Mouse (Mus musculus) thymus, adult 2 months (tissue): ENCODE measurements at regions not wholly inside any gene's neighbourhood (a gene's known extent, or its start where the extent isn't known, plus 50 kb on each side); places are given as distances from the start of the nearest gene placed in this dataset.
"Not testable (repeated sequence)": the region's sequence is repeated elsewhere in the genome, so short reads cannot be mapped to it uniquely, and the experiment has no call there.

Experiments used
- DNase-seq: peaks from one replicate; pipeline ENCODE4 v3.0.0; 2021
- H3K27ac ChIP-seq: fragments of 200-500 bp; 2 replicates; pipeline ENCODE4 v1.5.1; 2012; ENCODE audit warnings: low read length, control low read depth; ENCODE audit not compliant: control insufficient read depth, insufficient read depth
- H3K27me3 ChIP-seq: fragments of 200-500 bp; 2 replicates; pipeline ENCODE4 v1.6.1; 2012; ENCODE audit warnings: mild to moderate bottlenecking, low read length, moderate library complexity, mixed read lengths; ENCODE audit not compliant: control insufficient read depth, insufficient read depth
- H3K36me3 ChIP-seq: fragments of 200-500 bp; 2 replicates; pipeline ENCODE4 v1.6.1; 2012; ENCODE audit warnings: mild to moderate bottlenecking, low read length, moderate library complexity; ENCODE audit not compliant: control insufficient read depth, insufficient read depth
- H3K4me1 ChIP-seq: fragments of 200-500 bp; replicated peaks from 2 replicates; pipeline ENCODE4 v1.6.1; 2012; ENCODE audit warnings: low read length; ENCODE audit not compliant: control insufficient read depth, insufficient read depth
- H3K4me3 ChIP-seq: fragments of 200-500 bp; 2 replicates; pipeline ENCODE4 v1.5.1; 2012; ENCODE audit warnings: mild to moderate bottlenecking, low read length, control low read depth, moderate library complexity; ENCODE audit not compliant: control insufficient read depth, insufficient read depth
- CTCF ChIP-seq: fragments of 200-500 bp; IDR thresholded peaks from 2 replicates; pipeline ENCODE4 v1.5.1; 2012; ENCODE audit warnings: mild to moderate bottlenecking, control low read depth, low read length, moderate library complexity, borderline replicate concordance; ENCODE audit not compliant: control insufficient read depth, poor library complexity, insufficient read depth; ENCODE audit errors: extremely low read depth
- POLR2A ChIP-seq: fragments of 200-500 bp; IDR thresholded peaks from 2 replicates; pipeline ENCODE4 v1.6.1; 2012; ENCODE audit warnings: mild to moderate bottlenecking, low read length, control low read depth, moderate library complexity; ENCODE audit not compliant: control insufficient read depth, poor library complexity, insufficient read depth; ENCODE audit errors: extremely low read depth
- WGBS: fragments of 180-500 bp; shearing (Covaris S2); methylation state at CpG from one replicate; pipeline ENCODE4 v1.1.7; 2018; 5-methylcytosine and 5-hydroxymethylcytosine counted together

GRCm38 (mm10) chr15:87818566-87818965, 274.5 kb downstream of the Fam19a5 start:
- TF ChIP-seq CTCF (no peak), POLR2A (no peak)
- no peak overlapping the region for H3K27ac ChIP-seq
- no peaks in the 10 kb centered on the region for H3K27me3 ChIP-seq
- no peak overlapping the region for H3K4me3 ChIP-seq
- no peaks in the 10 kb centered on the region for H3K4me1 ChIP-seq
- WGBS, result 87% methylated on average over 12 of the region's 12 CpGs
- H3K36me3 ChIP-seq, result no peaks in the 10 kb centered on the region
- DNase-seq, result no peak

DNA sequence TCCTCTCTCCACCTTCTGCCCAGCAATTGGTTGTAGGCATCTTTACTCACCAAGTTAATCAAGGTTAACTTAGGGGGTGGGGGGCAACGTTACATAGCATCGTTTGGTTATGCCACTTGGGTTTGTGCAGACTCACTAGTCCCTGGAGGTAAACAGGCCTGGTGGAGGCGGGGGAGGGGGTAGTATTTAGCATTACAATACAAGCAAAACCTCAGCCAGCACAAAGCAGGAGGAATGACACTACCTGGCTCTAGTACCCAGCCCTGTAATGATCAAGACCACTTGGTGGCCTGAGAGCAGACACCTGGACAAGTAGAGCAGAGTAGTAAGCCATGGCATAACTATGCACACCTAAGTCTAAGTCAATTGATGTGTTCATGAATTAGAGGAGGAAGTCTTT, 298.0 kb downstream of the Fam19a5 start:
- no peak overlapping the region for H3K4me3 ChIP-seq
- H3K27ac ChIP-seq, result no peak overlapping the region
- TF ChIP-seq POLR2A (no peak), CTCF (no peak)
- H3K27me3 ChIP-seq, result no peaks in the 10 kb centered on the region
- H3K36me3 ChIP-seq, result no peaks in the 10 kb centered on the region
- H3K4me1 ChIP-seq, result no peaks in the 10 kb centered on the region
- DNase-seq, result no peak
- 59% methylated on average over 3 of the region's 3 CpGs for WGBS

- no peak for DNase-seq
- H3K27me3 ChIP-seq, result no peaks in the 10 kb centered on the region
- no peaks in the 10 kb centered on the region for H3K4me1 ChIP-seq
- no peak overlapping the region for H3K27ac ChIP-seq
- WGBS, result 38% methylated on average over 2 of the region's 2 CpGs
- H3K4me3 ChIP-seq, result no peak overlapping the region
- H3K36me3 ChIP-seq, result no peaks in the 10 kb centered on the region
- no peak for TF ChIP-seq POLR2A
- TF ChIP-seq CTCF, result no peak
Observed at GRCm38 (mm10) chr15:87859069-87859468, 315.0 kb downstream of the Fam19a5 start.

DNA sequence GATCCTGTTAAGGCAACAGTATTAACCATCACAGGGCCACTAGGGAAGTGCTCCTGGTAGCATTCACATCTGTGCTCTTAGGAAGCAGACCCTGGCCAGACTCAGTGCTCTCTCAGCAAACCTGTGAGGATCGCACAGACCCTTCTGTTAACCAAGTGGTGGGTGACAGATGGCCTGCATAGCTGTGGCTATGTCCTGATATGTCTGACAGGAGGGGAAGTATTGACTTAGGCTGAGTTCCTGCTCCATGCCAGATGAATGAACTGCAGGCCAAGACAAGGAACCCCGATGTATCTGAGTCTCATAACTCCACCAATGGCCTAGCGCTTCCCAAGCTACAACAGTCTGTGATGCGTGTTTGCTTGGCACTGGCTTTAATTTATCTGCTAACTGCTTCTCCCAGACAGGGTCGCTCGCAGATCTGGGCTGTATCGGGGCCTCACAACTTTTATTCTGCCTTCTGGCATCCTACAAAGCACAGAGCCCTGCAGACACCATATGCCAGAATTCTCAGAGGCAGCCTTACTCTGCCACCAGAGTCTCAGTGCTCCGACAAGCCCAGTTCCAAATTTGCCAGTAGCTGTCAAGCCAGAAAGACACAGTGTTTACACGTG, 332.3 kb downstream of the Fam19a5 start:
- Histone ChIP-seq H3K4me1 (no peaks in the 10 kb centered on the region), H3K27me3 (no peaks in the 10 kb centered on the region), H3K36me3 (no peaks in the 10 kb centered on the region), H3K27ac (no peak overlapping the region), H3K4me3 (no peak overlapping the region)
- no peak for DNase-seq
- 73% methylated on average over 9 of the region's 9 CpGs for WGBS
- TF ChIP-seq POLR2A, result no peak
- TF ChIP-seq CTCF, result no peak

DNA sequence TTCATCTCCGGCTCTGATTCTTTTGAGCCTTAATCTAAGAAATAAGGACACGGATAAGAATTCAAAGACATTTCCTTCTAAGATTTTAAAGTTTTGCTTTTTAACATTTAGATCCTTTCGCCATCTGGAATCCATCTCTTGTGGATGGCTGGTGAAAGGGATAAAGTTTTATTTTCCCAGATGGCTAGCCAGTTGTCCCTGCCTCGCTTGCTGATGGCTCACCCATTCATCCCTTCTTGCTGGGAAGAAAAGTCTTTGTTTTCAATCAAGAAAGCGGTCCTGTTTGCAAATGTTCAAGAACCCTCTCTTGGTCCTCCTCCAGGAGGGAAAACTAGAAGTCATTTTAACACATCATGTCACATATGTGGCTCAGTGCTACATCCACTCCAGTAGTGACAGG, 346.8 kb downstream of the Fam19a5 start:
- DNase-seq, result no peak
- H3K4me1 ChIP-seq, result no peaks in the 10 kb centered on the region
- H3K27ac ChIP-seq, result no peak overlapping the region
- 90% methylated on average over 5 of the region's 5 CpGs for WGBS
- TF ChIP-seq POLR2A, result no peak
- TF ChIP-seq CTCF, result no peak
- H3K4me3 ChIP-seq, result no peak overlapping the region
- no peaks in the 10 kb centered on the region for H3K36me3 ChIP-seq
- no peaks in the 10 kb centered on the region for H3K27me3 ChIP-seq

DNA sequence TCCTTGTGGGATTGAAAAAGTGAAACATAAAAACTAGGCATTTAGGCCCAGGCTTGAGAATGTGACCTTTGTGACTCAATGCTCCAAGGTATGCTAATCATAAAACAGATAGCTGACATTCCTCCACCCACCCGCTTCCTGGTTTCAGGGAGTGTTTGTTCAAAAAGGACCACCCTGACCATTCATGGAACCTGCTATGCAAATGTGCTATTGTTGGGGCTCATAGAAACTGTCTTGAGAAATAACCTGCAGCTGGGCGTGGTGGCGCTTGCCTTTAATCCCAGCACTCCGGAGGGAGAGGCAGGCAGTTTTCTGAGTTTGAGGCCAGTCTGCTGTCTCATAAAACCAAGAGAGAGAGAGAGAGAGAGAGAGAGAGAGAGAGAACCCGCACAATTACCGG, 350.8 kb downstream of the Fam19a5 start:
- not testable (repeated sequence) for H3K4me1 ChIP-seq, H3K27ac ChIP-seq, H3K27me3 ChIP-seq, DNase-seq, H3K4me3 ChIP-seq, H3K36me3 ChIP-seq
- WGBS, result 94% methylated on average over 6 of the region's 6 CpGs

DNA sequence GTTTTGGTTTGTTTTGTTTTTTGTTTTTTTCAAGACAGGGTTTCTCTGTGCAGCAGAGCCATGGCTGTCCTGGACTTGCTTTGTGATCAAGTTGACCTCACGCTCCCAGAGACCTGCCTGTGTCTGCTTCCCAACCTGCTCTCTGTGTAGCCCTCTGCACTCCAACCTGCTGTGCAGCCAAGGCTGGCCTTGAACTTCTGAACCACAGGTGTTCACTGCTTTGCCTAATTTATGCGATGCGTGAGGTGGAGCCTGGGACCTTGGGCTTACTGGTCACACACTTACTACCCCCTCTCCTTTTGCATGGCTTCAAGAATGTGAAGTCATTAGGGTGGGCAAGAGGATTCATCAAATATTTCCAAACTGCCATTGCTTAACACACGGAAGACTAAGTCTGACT, 354.6 kb downstream of the Fam19a5 start:
- no peaks in the 10 kb centered on the region for H3K27me3 ChIP-seq
- H3K4me1 ChIP-seq, result no peaks in the 10 kb centered on the region
- no peak for DNase-seq
- H3K36me3 ChIP-seq, result no peaks in the 10 kb centered on the region
- WGBS, result 83% methylated on average over 4 of the region's 4 CpGs
- TF ChIP-seq POLR2A (no peak), CTCF (no peak)
- no peak overlapping the region for H3K27ac ChIP-seq
- H3K4me3 ChIP-seq, result no peak overlapping the region
